Mouse (Mus musculus): ENCODE measurements around the gene Gm4922. TPM values are rescaled to one million over a fixed set of nuclear protein-coding genes. Genes with fewer than 3 reads are reported as not detected.

Gene Gm4922
- not detected for total RNA-seq (2023)

GRCm38 (mm10) chr10:18786693-18787092 lies at the start of gene Gm4922:
Gene Gm4922 (minus strand): TSS chr10:18786793.

GRCm38 (mm10) chr10:18743286-18744142 lies 43.1 kb downstream of the Gm4922 start, which contains the start of gene Arfgef3:
Gene Arfgef3 (minus strand): TSS chr10:18743949.

Other genes with a start within 250 kb of the Gm4922 start
- gene Hebp2, start 240.7 kb downstream of the Gm4922 start, total RNA-seq (2023), result not detected
- gene Arfgef3, start 42.8 kb downstream of the Gm4922 start, total RNA-seq (2023), result under 1 TPM; 0.06 to 0.21 TPM
- gene Perp, start 58.2 kb upstream of the Gm4922 start, total RNA-seq (2023), result 1 to 10 TPM in 1 of 2 experiments, under 1 TPM in 1; 0.47 to 1.3 TPM
- gene Tnfaip3, start 228.9 kb upstream of the Gm4922 start, total RNA-seq (2023), result 1,000 to 10,000 TPM; 1,249 to 1,649 TPM

All from T-cell, adult 66 days (primary cell).